Mouse (Mus musculus) small intestine, adult 2 months (tissue): ENCODE measurements around the gene Tenm3. TPM values are rescaled to one million over a fixed set of nuclear protein-coding genes. Genes with fewer than 3 reads are reported as not detected.

Experiments
- H3K27ac ChIP-seq: fragments of 200-500 bp; 2 replicates; pipeline ENCODE4 v1.5.1; 2012; ENCODE audit warnings: low read depth, low read length, control low read depth, inconsistent platforms; ENCODE audit not compliant: insufficient read depth
- H3K27me3 ChIP-seq: fragments of 200-500 bp; 2 replicates; pipeline ENCODE4 v1.6.1; 2012; ENCODE audit warnings: mild to moderate bottlenecking, moderate library complexity, low read length, inconsistent platforms; ENCODE audit not compliant: control insufficient read depth, insufficient read depth
- H3K36me3 ChIP-seq: fragments of 200-500 bp; 2 replicates; pipeline ENCODE4 v1.6.1; 2012; ENCODE audit warnings: mild to moderate bottlenecking, low read length, control low read depth, inconsistent platforms; ENCODE audit not compliant: control insufficient read depth, insufficient read depth
- H3K4me1 ChIP-seq: fragments of 200-500 bp; 2 replicates; pipeline ENCODE4 v1.6.1; 2012; ENCODE audit warnings: low read length, inconsistent platforms, mixed read lengths; ENCODE audit not compliant: control insufficient read depth, insufficient read depth, insufficient read length
- H3K4me3 ChIP-seq: fragments of 200-500 bp; 2 replicates; pipeline ENCODE4 v1.5.1; 2012; ENCODE audit warnings: low read depth, mild to moderate bottlenecking, control low read depth, inconsistent platforms, low read length, moderate library complexity
- CTCF ChIP-seq: fragments of 200-500 bp; IDR thresholded peaks from 2 replicates; pipeline ENCODE4 v1.5.1; 2012; ENCODE audit warnings: low read depth, mild to moderate bottlenecking, control low read depth, inconsistent platforms, low read length, moderate library complexity, mixed read lengths; ENCODE audit not compliant: insufficient replicate concordance, insufficient read length; ENCODE audit errors: extremely low read depth
- POLR2A ChIP-seq: fragments of 200-500 bp; IDR thresholded peaks from 2 replicates; pipeline ENCODE4 v1.6.1; 2012; ENCODE audit warnings: low read depth, mild to moderate bottlenecking, control low read depth, inconsistent platforms, low read length, moderate library complexity
- WGBS: fragments of 180-500 bp; shearing (Covaris S2); methylation state at CpG from one replicate; pipeline ENCODE4 v1.1.7; 2018; 5-methylcytosine and 5-hydroxymethylcytosine counted together
- polyA plus RNA-seq: library from polyadenylated mRNA; depleted of rRNA; stranded (reverse); fragments of >200 nt; gene quantifications from 2 replicates; pipeline ENCODE4 v1.2.3, GENCODE M21; 2012

The Tenm3 gene
- polyA plus RNA-seq, 1 experiment, result 1.6 TPM

- no peak overlapping the region for H3K27ac ChIP-seq
- H3K36me3 ChIP-seq, result no peaks in the 10 kb centered on the region
- 75% methylated on average over 1 of the region's 1 CpGs for WGBS
- H3K4me3 ChIP-seq, result no peak overlapping the region
- H3K4me1 ChIP-seq, result no peaks in the 10 kb centered on the region
- TF ChIP-seq CTCF, result no peak
- no peak for TF ChIP-seq POLR2A
- no peaks in the 10 kb centered on the region for H3K27me3 ChIP-seq
Measured at GRCm38 (mm10) chr8:48810615-48811014, 33.1 kb downstream of the Tenm3 start.

GRCm38 (mm10) chr8:48809104-48809503 is 34.6 kb downstream of the Tenm3 start:
- H3K27ac ChIP-seq, result no peak overlapping the region
- TF ChIP-seq POLR2A, result no peak
- TF ChIP-seq CTCF, result no peak

DNA sequence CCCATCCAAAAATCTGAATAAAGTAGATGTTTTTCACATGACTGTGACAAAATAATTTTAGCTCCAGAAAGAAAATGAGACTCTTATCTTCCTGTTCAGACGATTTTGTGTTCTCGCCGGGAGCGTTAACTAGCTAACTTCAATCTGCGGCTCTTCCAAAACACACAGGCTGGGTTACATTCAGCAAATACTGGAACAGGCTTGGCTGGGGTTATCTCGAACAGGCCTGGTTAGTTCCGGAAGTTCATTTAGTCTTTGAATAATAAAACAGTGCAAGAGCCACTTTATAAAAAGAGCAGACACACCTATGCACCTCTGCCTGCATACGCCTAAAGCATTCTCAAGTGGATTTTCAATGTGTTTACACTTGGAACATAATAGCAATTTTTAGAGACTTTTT is 40.7 kb downstream of the Tenm3 start:
- no peaks in the 10 kb centered on the region for H3K27me3 ChIP-seq
- H3K4me3 ChIP-seq, result no peak overlapping the region
- WGBS, result 33% methylated on average over 8 of the region's 8 CpGs
- TF ChIP-seq POLR2A (no peak), CTCF (no peak)
- no peaks in the 10 kb centered on the region for H3K36me3 ChIP-seq
- H3K4me1 ChIP-seq, result no peaks in the 10 kb centered on the region
- H3K27ac ChIP-seq, result no peak overlapping the region

More at GRCm38 (mm10) chr8:48809104-48809503, 34.6 kb downstream of the Tenm3 start:
- Histone ChIP-seq H3K27me3 (no peaks in the 10 kb centered on the region), H3K4me3 (no peak overlapping the region), H3K36me3 (no peaks in the 10 kb centered on the region), H3K4me1 (no peaks in the 10 kb centered on the region)
- 34% methylated on average over 3 of the region's 3 CpGs for WGBS

DNA sequence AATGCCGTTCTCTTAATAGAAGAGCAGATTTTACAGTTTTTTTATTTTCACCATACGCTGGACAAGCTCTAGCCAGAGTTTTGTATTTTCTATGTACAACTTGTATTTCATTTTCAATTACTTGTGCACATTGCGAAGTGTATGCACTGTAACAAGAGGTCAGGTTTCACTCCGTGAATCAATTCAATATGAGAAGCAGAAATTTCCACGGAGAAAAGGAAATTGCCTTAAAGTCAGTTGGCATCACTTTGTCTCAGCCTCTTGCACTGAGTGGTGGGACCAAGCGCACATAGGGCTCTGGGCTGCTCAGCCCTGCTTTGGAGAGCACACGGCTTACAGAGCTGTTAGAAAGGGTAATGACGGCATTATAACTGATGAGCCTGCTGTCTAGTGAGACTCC is 41.5 kb downstream of the Tenm3 start:
- no peak overlapping the region for H3K27ac ChIP-seq
- H3K4me1 ChIP-seq, result no peaks in the 10 kb centered on the region
- H3K27me3 ChIP-seq, result no peaks in the 10 kb centered on the region
- H3K4me3 ChIP-seq, result no peak overlapping the region
- TF ChIP-seq CTCF, result no peak
- no peak for TF ChIP-seq POLR2A
- 87% methylated on average over 8 of the region's 8 CpGs for WGBS
- no peaks in the 10 kb centered on the region for H3K36me3 ChIP-seq

DNA sequence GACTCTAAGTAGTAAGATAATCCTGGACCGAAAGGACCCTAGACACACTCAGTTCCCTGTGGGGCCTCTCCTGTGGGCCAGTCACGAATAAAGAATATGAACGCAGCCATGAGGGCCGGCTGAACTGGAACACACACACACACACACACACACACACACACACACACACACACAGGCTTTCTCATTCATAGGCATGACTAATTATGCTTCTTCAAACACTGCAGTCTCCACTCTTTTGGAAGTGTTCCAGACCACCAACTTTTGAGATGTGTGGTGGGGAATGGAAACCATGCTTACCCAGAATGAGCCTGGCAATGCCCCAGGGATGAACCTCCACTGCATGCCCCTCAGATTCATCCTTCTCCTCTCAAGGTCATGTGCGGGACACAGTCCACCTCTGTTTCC is 45.8 kb downstream of the Tenm3 start:
- Histone ChIP-seq H3K27me3 (no peaks in the 10 kb centered on the region), H3K4me3 (no peak overlapping the region), H3K4me1 (no peaks in the 10 kb centered on the region), H3K27ac (no peak overlapping the region), H3K36me3 (no peaks in the 10 kb centered on the region)
- no peak for TF ChIP-seq CTCF
- no peak for TF ChIP-seq POLR2A
- 69% methylated on average over 5 of the region's 5 CpGs for WGBS

DNA sequence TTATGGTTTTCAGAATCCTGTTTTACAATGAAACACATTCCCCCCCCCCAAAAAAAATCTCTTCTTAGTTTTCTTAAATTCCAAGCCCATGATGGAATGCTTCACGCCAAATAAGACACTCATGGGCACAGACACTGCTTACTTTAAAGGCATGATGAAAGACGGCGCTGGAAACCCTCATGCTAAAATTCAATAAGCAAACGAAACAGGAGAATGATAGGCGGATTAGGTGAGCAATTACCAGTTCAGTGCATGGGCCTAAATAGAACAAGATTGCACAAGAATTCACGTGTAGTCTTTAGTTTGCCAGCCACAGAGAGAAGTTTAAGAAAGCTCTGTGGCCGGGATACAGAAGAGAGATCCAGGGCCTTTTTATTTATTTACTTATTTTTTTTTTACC is 49.5 kb downstream of the Tenm3 start:
- no peak overlapping the region for H3K4me3 ChIP-seq
- TF ChIP-seq POLR2A (no peak), CTCF (no peak)
- WGBS, result 65% methylated on average over 7 of the region's 7 CpGs
- H3K27me3 ChIP-seq, result no peaks in the 10 kb centered on the region
- no peak overlapping the region for H3K27ac ChIP-seq
- H3K4me1 ChIP-seq, result no peaks in the 10 kb centered on the region
- no peaks in the 10 kb centered on the region for H3K36me3 ChIP-seq

GRCm38 (mm10) chr8:48793729-48794128 is 50.0 kb downstream of the Tenm3 start:
- H3K36me3 ChIP-seq, result no peaks in the 10 kb centered on the region
- no peak for TF ChIP-seq CTCF
- no peak for TF ChIP-seq POLR2A
- no peak overlapping the region for H3K4me3 ChIP-seq
- H3K4me1 ChIP-seq, result no peaks in the 10 kb centered on the region
- 81% methylated on average over 8 of the region's 8 CpGs for WGBS
- no peak overlapping the region for H3K27ac ChIP-seq
- H3K27me3 ChIP-seq, result no peaks in the 10 kb centered on the region

- no peaks in the 10 kb centered on the region for H3K4me1 ChIP-seq
- H3K4me3 ChIP-seq, result no peak overlapping the region
- H3K27me3 ChIP-seq, result no peaks in the 10 kb centered on the region
- H3K27ac ChIP-seq, result no peak overlapping the region
- WGBS, result 61% methylated on average over 10 of the region's 10 CpGs
- TF ChIP-seq POLR2A (no peak), CTCF (no peak)
- no peaks in the 10 kb centered on the region for H3K36me3 ChIP-seq
Measured at GRCm38 (mm10) chr8:48792587-48793326, 51.0 kb downstream of the Tenm3 start.
